Mouse (Mus musculus) forebrain, embryonic 11.5 days (tissue): ENCODE data around the gene Gm28635. TPM values are rescaled to one million over a fixed set of nuclear protein-coding genes. Genes with fewer than 3 reads are reported as not detected.

Source experiments
- ATAC-seq: fragments of 200-750 bp; cut with Nextera tagmentation; replicated peaks from 2 replicates; pipeline ENCODE4 v1.8.0; 2017; ENCODE audit warnings: moderate TSS enrichment; ENCODE audit not compliant: low FRiP score
- DNase-seq: peaks from one replicate; pipeline ENCODE4 v3.0.0-alpha.2; 2017; ENCODE audit warnings: low spot score
- H3K27ac ChIP-seq: fragments of 300-500 bp; sonication (generic); 2 replicates; pipeline ENCODE4 v1.5.1; 2014; ENCODE audit warnings: low read depth, low read length
- H3K27me3 ChIP-seq: fragments of 300-500 bp; sonication (generic); 2 replicates; pipeline ENCODE4 v1.6.1; 2014; ENCODE audit warnings: mild to moderate bottlenecking, low read length, mixed read lengths; ENCODE audit not compliant: control insufficient read depth, insufficient read depth
- H3K36me3 ChIP-seq: fragments of 300-500 bp; sonication (generic); 2 replicates; pipeline ENCODE4 v1.6.1; 2014; ENCODE audit warnings: mild to moderate bottlenecking, low read length, moderate library complexity, mixed read lengths; ENCODE audit not compliant: control insufficient read depth, insufficient read depth
- H3K4me1 ChIP-seq: fragments of 300-500 bp; sonication (generic); replicated peaks from 2 replicates; pipeline ENCODE4 v1.6.1; 2014; ENCODE audit warnings: low read length, mixed read lengths; ENCODE audit not compliant: control insufficient read depth, insufficient read depth
- H3K4me2 ChIP-seq: fragments of 300-500 bp; sonication (generic); 2 replicates; pipeline ENCODE4 v1.6.1; 2014; ENCODE audit warnings: low read depth, mild to moderate bottlenecking, low read length, moderate library complexity, mixed read lengths; ENCODE audit not compliant: severe bottlenecking
- H3K4me3 ChIP-seq: fragments of 300-500 bp; sonication (generic); 2 replicates; pipeline ENCODE4 v1.5.1; 2014; ENCODE audit warnings: low read depth, low read length
- H3K9ac ChIP-seq: fragments of 300-500 bp; sonication (generic); 2 replicates; pipeline ENCODE4 v1.6.1; 2014; ENCODE audit warnings: low read length
- H3K9me3 ChIP-seq: fragments of 300-500 bp; sonication (generic); 2 replicates; pipeline ENCODE4 v1.6.1; 2016; ENCODE audit warnings: low read length, mixed read lengths; ENCODE audit not compliant: control insufficient read depth
- WGBS: fragments of 180-500 bp; shearing (Covaris S2); extraction: QIAGEN DNeasy Blood & Tissue Kit; methylation state at CpG from one replicate; pipeline ENCODE4 v1.1.7; 2014; 5-methylcytosine and 5-hydroxymethylcytosine counted together
- polyA plus RNA-seq: library from polyadenylated mRNA; unstranded; fragments of >200 nt; fragmentation: Nextera tagmentation; extraction: Ambion mirVana; gene quantifications from 2 replicates; pipeline ENCODE4 v1.2.1, GENCODE M21; 2014

Gm28635 gene
- polyA plus RNA-seq, 1 experiment from 2014 or later, result not detected

DNA sequence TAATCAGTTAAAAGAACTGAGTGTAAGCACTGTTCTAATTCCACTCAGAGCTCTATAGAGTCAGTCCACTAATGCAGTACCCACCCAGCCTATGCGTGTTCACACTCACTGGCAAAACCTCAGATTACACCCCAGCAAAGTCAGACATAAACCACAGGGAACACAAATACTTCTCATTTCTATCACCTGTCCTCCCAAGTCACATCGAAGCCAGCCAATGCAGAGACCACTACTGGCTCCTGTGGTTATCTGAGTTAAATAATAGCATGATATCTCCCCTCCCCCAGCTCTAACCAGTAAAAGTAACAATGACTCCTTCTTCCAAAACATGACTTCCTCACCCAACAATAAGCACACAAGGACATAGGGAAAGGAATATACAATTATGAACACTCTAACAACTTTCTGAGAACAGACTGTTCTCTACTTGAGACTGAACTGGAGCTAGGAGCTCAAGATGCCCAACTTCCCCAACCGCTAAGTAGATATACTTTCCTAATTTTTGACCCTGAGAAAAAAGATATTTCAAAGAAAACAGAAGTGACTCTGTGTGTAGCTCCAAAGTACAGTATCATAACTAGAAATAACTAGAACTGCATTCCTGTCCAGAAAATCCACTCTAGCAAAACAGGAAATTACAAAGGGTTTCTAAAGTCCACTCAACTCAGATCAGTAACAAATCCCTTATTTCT lies 54.3 kb downstream of the Gm28635 start:
- WGBS, result 96% methylated on average over 3 of the region's 3 CpGs
- no peaks in the 10 kb centered on the region for H3K27me3 ChIP-seq
- H3K9me3 ChIP-seq, result no peaks in the 10 kb centered on the region
- no peak for DNase-seq
- H3K4me1 ChIP-seq, result no peaks in the 10 kb centered on the region; the same call in 1 of the 2 replicates
- no peak overlapping the region for H3K4me3 ChIP-seq
- no peak overlapping the region for H3K27ac ChIP-seq
- H3K9ac ChIP-seq, result no peak overlapping the region
- no peak overlapping the region for H3K4me2 ChIP-seq
- no peaks in the 10 kb centered on the region; the same call in none of the 2 replicates for H3K36me3 ChIP-seq
- ATAC-seq, result no peak

DNA sequence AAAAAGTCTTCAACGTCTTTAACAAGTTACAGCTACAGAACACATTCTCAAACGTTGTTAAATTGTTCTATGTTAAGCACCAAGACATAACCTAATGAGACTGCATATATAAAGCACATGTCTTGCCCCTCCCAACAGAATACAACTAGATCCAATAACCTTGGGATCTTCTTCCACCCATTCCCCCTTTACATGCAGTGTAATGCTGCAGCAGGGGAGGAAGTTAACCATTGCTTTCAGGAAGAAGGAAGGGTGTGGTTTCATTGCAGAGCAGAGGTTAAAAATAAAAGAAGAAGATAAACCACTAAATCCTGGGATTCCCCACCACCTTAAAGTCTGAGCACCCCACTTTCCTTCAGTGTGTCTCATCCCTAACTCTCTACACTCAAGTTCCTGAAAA lies 55.2 kb downstream of the Gm28635 start:
- WGBS, result 80% methylated on average over 2 of the region's 2 CpGs
- Histone ChIP-seq H3K4me3 (no peak overlapping the region), H3K36me3 (no peaks in the 10 kb centered on the region; the same call in none of the 2 replicates), H3K27ac (no peak overlapping the region), H3K4me1 (no peaks in the 10 kb centered on the region; the same call in 1 of the 2 replicates), H3K9me3 (no peaks in the 10 kb centered on the region), H3K9ac (no peak overlapping the region), H3K27me3 (no peaks in the 10 kb centered on the region), H3K4me2 (no peak overlapping the region)
- ATAC-seq, result no peak
- DNase-seq, result no peak

DNA sequence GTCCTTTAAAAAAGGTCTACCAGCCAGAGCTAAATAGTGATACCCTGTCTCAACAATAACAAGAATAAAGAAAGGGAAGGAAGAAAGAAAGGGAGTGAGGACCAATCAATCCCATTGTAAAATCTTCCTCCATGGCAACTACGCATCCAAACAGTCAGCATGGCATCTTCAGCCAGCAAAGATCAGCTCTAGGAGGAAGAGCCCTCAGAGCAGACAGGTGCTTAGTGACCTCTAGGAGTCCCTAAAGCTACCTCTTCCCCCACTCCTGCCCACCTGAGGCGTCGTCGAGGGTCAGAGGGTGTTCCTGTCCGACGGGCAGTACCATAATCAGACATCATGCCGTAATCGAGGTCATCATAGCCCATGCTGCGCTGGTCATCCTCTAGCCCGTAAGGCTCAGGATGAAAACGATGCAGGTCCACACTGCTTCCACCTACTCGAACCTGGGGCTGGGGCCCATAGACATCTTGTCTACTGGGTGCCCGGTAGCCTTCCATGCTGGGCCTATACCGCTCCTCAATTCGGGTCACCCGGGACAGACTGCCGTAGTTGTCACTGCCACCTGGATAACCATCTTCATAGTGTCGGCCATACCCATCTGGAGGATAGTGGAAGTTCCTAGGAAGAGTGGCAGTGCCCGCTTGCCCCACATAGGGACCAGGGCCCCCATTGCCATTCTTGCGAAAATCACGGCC lies 58.0 kb downstream of the Gm28635 start:
- H3K27ac ChIP-seq, result no peak overlapping the region
- H3K4me2 ChIP-seq, result no peak overlapping the region
- peaks cover 4% of the 10 kb centered on the region for H3K36me3 ChIP-seq
- ATAC-seq, result 0 out of 2 replicates have a peak, but pooled peaks have one; percentile 6
- no peaks in the 10 kb centered on the region for H3K9me3 ChIP-seq
- DNase-seq, result no peak
- H3K4me1 ChIP-seq, result no peaks in the 10 kb centered on the region
- H3K9ac ChIP-seq, result no peak overlapping the region
- H3K4me3 ChIP-seq, result no peak overlapping the region
- no peaks in the 10 kb centered on the region for H3K27me3 ChIP-seq
- 97% methylated on average over 21 of the region's 21 CpGs for WGBS

DNA sequence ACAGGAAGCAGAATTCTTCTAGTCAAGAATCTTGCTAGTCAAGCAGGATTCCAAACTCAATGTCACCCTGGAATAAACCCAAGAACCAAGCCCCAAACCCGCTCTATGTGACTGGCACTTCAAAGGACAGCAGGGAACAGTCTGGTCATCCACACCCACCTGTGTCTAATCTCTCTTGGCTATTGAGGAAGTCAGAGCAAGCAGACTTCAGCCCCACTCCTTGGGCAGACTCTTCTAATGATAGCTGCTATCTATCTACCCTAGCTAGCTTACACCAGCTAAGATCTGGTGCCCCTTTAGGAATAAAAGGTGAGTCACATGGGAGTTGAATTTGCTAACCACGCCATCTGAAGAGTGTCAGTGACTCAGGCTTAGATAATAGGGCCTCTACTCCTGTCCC lies 58.9 kb downstream of the Gm28635 start:
- no peak overlapping the region for H3K27ac ChIP-seq
- no peak overlapping the region for H3K4me3 ChIP-seq
- H3K36me3 ChIP-seq, result peaks cover 4% of the 10 kb centered on the region
- no peak overlapping the region for H3K9ac ChIP-seq
- 88% methylated on average over 2 of the region's 2 CpGs for WGBS
- H3K9me3 ChIP-seq, result no peaks in the 10 kb centered on the region
- DNase-seq, result no peak
- ATAC-seq, result no peak
- no peak overlapping the region for H3K4me2 ChIP-seq
- no peaks in the 10 kb centered on the region for H3K4me1 ChIP-seq
- H3K27me3 ChIP-seq, result no peaks in the 10 kb centered on the region

DNA sequence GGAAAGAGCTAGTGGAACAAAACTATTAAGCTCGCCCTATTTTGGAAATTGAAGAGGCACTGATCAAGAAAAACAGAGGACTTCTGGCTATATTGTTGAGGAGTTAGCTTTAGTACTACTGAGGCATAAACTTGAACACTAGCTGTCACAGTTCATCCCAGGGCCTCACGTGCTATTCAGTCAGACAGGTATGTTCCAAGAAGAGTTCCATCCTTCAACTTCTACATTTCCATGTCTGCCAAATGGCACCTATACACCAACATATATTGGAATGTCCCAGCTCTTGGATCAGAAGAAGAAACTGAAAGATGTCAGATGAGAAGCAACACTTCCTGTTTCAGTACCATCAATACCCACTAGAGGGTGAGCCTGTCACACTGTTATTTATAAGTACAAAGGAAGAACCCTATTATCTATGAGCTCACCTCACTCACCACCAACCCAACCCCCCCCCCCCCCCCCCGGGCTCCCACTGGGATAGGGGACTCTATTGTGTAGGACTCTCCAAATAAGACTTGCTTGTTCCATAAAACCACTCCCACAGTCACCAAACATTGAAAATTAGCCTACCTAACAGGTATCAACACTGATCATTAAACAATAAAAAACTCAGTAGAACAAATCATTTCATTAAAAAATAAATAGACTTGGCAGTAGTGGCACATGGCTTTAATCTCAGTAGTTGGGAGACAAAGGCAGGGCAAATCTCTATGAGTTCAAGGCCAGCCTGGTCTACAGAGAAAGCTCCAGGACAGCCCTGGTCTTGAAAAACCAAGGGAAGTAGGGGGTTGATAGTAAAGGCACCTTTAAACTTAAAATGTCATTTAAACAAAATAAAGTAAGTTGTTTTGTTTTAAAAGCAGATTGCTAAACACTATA lies 60.0 kb downstream of the Gm28635 start:
- no peak for DNase-seq
- 79% methylated on average over 3 of the region's 3 CpGs for WGBS
- Histone ChIP-seq H3K4me2 (no peak overlapping the region), H3K27ac (no peak overlapping the region), H3K36me3 (peaks cover 4% of the 10 kb centered on the region), H3K27me3 (no peaks in the 10 kb centered on the region), H3K9me3 (no peaks in the 10 kb centered on the region), H3K4me1 (no peaks in the 10 kb centered on the region), H3K9ac (no peak overlapping the region), H3K4me3 (no peak overlapping the region)
- peak; percentile 65; the same call in 1 of the 2 replicates for ATAC-seq

DNA sequence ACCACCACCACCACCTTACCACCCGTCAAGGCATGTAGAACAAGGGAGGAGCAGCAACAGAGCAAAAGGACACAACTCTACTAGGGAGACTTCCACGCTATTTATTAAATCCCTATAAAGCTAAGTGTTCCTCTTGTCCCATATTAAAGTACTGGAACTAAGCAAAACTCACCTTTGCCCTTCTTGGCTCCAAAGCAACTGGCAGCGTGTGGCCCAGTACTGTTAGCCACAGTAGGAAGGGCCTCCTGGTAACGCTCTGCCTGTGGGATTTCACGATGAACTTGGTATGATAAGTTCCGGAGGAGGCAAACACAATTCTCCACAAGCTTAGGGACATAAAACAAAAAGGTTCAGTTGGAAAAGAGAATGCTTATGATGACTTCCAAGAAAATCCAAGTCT lies 65.1 kb downstream of the Gm28635 start:
- ATAC-seq (no peak), DNase-seq (no peak)
- H3K9me3 ChIP-seq, result no peaks in the 10 kb centered on the region
- H3K27me3 ChIP-seq, result no peaks in the 10 kb centered on the region
- no peak overlapping the region for H3K27ac ChIP-seq
- no peak overlapping the region for H3K4me2 ChIP-seq
- WGBS, result 97% methylated on average over 6 of the region's 6 CpGs
- H3K36me3 ChIP-seq, result peaks cover 9% of the 10 kb centered on the region
- no peak overlapping the region for H3K9ac ChIP-seq
- H3K4me1 ChIP-seq, result no peaks in the 10 kb centered on the region
- no peak overlapping the region for H3K4me3 ChIP-seq

DNA sequence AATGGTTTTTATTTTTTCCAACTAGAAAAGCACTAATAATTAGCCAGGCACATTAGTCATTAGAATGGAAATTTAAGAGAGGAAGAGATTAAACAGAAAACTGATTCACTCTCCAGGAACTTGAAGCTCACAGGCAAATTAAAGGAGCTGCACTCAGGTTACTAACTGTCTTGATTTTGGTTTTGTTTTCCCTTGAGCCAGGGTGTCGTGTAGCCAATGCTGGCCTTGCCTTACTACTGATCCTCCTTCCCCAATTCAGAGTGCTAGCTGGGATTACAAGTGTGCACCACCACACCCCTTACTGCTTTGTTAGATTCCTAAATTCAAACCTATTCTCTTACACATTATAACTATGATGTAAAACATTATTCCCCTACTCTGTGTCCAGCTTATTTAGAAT lies 70.0 kb downstream of the Gm28635 start:
- Histone ChIP-seq H3K36me3 (peaks cover 7% of the 10 kb centered on the region), H3K27me3 (no peaks in the 10 kb centered on the region), H3K9me3 (no peaks in the 10 kb centered on the region), H3K4me1 (no peaks in the 10 kb centered on the region), H3K4me2 (no peak overlapping the region), H3K4me3 (no peak overlapping the region), H3K27ac (no peak overlapping the region), H3K9ac (no peak overlapping the region)
- WGBS, result 91% methylated on average over 1 of the region's 1 CpGs
- no peak for DNase-seq
- ATAC-seq, result no peak

DNA sequence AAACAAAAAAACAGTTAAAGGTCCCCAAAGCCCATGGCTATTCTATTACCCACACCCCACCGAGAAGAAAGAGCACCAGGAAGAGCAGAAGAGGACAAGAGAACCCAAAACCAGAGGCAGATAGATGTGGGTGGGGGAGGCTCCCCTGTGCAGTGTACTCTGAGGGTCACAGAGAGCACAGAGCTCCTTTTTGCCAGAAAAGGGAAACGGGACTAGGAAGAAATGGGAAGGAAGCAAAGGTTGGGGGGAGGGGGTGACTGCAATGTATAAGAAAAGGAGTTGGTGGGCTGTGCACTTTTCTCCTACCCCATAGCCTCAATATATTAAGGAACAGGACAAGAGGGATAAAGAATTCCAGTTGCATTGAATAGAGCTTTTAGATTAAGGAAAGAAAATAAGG lies 76.9 kb downstream of the Gm28635 start:
- Histone ChIP-seq H3K27ac (no peak overlapping the region), H3K9me3 (no peaks in the 10 kb centered on the region), H3K36me3 (peaks cover 2% of the 10 kb centered on the region; the same call in 1 of the 2 replicates), H3K4me3 (no peak overlapping the region), H3K4me1 (no peaks in the 10 kb centered on the region), H3K4me2 (no peak overlapping the region), H3K9ac (no peak overlapping the region), H3K27me3 (no peaks in the 10 kb centered on the region)
- ATAC-seq, result no peak
- 74% methylated on average over 2 of the region's 2 CpGs for WGBS
- no peak for DNase-seq
